Mouse (Mus musculus): ENCODE measurements at regions not wholly inside any gene's neighbourhood (a gene's known extent, or its start where the extent isn't known, plus 50 kb on each side); places are given as distances from the start of the nearest gene placed in this dataset.

GRCm38 (mm10) chr8:90502879-90503278 is 154.7 kb upstream of the Tox3 start:
- no peak for DNase-seq

- no peak for DNase-seq
These were observed 151.2 kb upstream of the Tox3 start for GRCm38 (mm10) chr8:90499315-90499714.

GRCm38 (mm10) chr8:90496658-90497163 is 148.6 kb upstream of the Tox3 start:
- peak; percentile 73 to 74 for DNase-seq

- DNase-seq = no peak
These were observed 147.8 kb upstream of the Tox3 start for GRCm38 (mm10) chr8:90495943-90496371.

- DNase-seq = peak in 1 of 2 experiments; percentile 15
These were observed 144.5 kb upstream of the Tox3 start for GRCm38 (mm10) chr8:90492521-90493225.

- DNase-seq = no peak
These were observed 143.5 kb upstream of the Tox3 start for GRCm38 (mm10) chr8:90491691-90492090.

- no peak for DNase-seq
These were observed 142.7 kb upstream of the Tox3 start for GRCm38 (mm10) chr8:90490734-90491441.

GRCm38 (mm10) chr8:90486556-90486955 is 138.4 kb upstream of the Tox3 start:
- peak; percentile 80 to 84 for DNase-seq

- DNase-seq = no peak
These were observed 130.0 kb upstream of the Tox3 start for GRCm38 (mm10) chr8:90478149-90478548.

GRCm38 (mm10) chr8:90474066-90474465 is 125.9 kb upstream of the Tox3 start:
- DNase-seq = no peak

- peak; percentile 68 to 81 for DNase-seq
These were observed 122.7 kb upstream of the Tox3 start for GRCm38 (mm10) chr8:90470826-90471225.

GRCm38 (mm10) chr8:90463708-90464107 is 115.6 kb upstream of the Tox3 start:
- no peak for DNase-seq

- DNase-seq = no peak
These were observed 107.2 kb upstream of the Tox3 start for GRCm38 (mm10) chr8:90455321-90455720.

GRCm38 (mm10) chr8:90454130-90454529 is 106.0 kb upstream of the Tox3 start:
- no peak for DNase-seq

GRCm38 (mm10) chr8:90441058-90441851 is 93.1 kb upstream of the Tox3 start:
- peak in 1 of 2 experiments; percentile 6 for DNase-seq

- DNase-seq = peak; percentile 90 to 92
These were observed 65.9 kb upstream of the Tox3 start for GRCm38 (mm10) chr8:90414021-90414420.
